Mouse (Mus musculus) embryonic facial prominence, embryonic 11.5 days (tissue): ENCODE measurements around the gene Lrrc30. TPM values are rescaled to one million over a fixed set of nuclear protein-coding genes. Genes with fewer than 3 reads are reported as not detected.

Source experiments
- ATAC-seq: fragments of 200-750 bp; cut with Nextera tagmentation; replicated peaks from 2 replicates; pipeline ENCODE4 v1.8.0; 2017; ENCODE audit warnings: low read depth; ENCODE audit not compliant: insufficient number of reproducible peaks, low FRiP score, low TSS enrichment
- DNase-seq: peaks from one replicate; pipeline ENCODE4 v3.0.0-alpha.2; 2015; ENCODE audit warnings: low spot score
- H3K27ac ChIP-seq: fragments of 300-500 bp; sonication (generic); replicated peaks from 2 replicates; pipeline ENCODE4 v1.5.1; 2014; ENCODE audit warnings: mild to moderate bottlenecking, low read depth, low read length, control low read depth
- H3K27me3 ChIP-seq: fragments of 300-500 bp; sonication (generic); 2 replicates; pipeline ENCODE4 v1.6.1; 2014; ENCODE audit warnings: mild to moderate bottlenecking, low read length, moderate library complexity, mixed read lengths; ENCODE audit not compliant: control insufficient read depth, insufficient read depth
- H3K36me3 ChIP-seq: fragments of 300-500 bp; sonication (generic); replicated peaks from 2 replicates; pipeline ENCODE4 v1.6.1; 2014; ENCODE audit warnings: low read depth, mild to moderate bottlenecking, low read length, moderate library complexity, mixed read lengths; ENCODE audit not compliant: control insufficient read depth, insufficient read depth
- H3K4me1 ChIP-seq: fragments of 300-500 bp; sonication (generic); 2 replicates; pipeline ENCODE4 v1.6.1; 2014; ENCODE audit warnings: low read length, mixed read lengths; ENCODE audit not compliant: control insufficient read depth, insufficient read depth
- H3K4me2 ChIP-seq: fragments of 300-500 bp; sonication (generic); 2 replicates; pipeline ENCODE4 v1.6.1; 2014; ENCODE audit warnings: low read depth, mild to moderate bottlenecking, control low read depth, low read length, moderate library complexity
- H3K4me3 ChIP-seq: fragments of 300-500 bp; sonication (generic); 2 replicates; pipeline ENCODE4 v1.5.1; 2014; ENCODE audit warnings: low read depth, low read length, control low read depth
- H3K9ac ChIP-seq: fragments of 300-500 bp; sonication (generic); replicated peaks from 2 replicates; pipeline ENCODE4 v1.6.1; 2014; ENCODE audit warnings: mild to moderate bottlenecking, control low read depth, low read length
- H3K9me3 ChIP-seq: fragments of 300-500 bp; sonication (generic); replicated peaks from 2 replicates; pipeline ENCODE4 v1.6.1; 2016; ENCODE audit warnings: mild to moderate bottlenecking, low read length, inconsistent platforms, mixed read lengths; ENCODE audit not compliant: control insufficient read depth
- WGBS: fragments of 180-500 bp; shearing (Covaris S2); extraction: QIAGEN DNeasy Blood & Tissue Kit; methylation state at CpG from one replicate; pipeline ENCODE4 v1.1.7; 2014; 5-methylcytosine and 5-hydroxymethylcytosine counted together
- polyA plus RNA-seq: library from polyadenylated mRNA; unstranded; fragments of >200 nt; fragmentation: Nextera tagmentation; extraction: Ambion mirVana; gene quantifications from 2 replicates; pipeline ENCODE4 v1.2.1, GENCODE M21; 2014

The Lrrc30 gene
- polyA plus RNA-seq, 1 experiment from 2014 or later, result not detected

GRCm38 (mm10) chr17:67638119-67638810, 5.7 kb upstream of the Lrrc30 start:
- Histone ChIP-seq H3K9ac (no peak overlapping the region), H3K4me1 (no peaks in the 10 kb centered on the region), H3K27me3 (no peaks in the 10 kb centered on the region), H3K9me3 (no peaks in the 10 kb centered on the region), H3K4me3 (no peak overlapping the region), H3K36me3 (no peaks in the 10 kb centered on the region), H3K4me2 (no peak overlapping the region), H3K27ac (no peak overlapping the region)
- no peak for DNase-seq
- no peak for ATAC-seq
- WGBS, result 89% methylated on average over 10 of the region's 10 CpGs

GRCm38 (mm10) chr17:67636951-67637350, 4.4 kb upstream of the Lrrc30 start:
- 64% methylated on average over 2 of the region's 2 CpGs for WGBS

GRCm38 (mm10) chr17:67636304-67636703, 3.8 kb upstream of the Lrrc30 start:
- DNase-seq, result no peak
- WGBS, result 65% methylated on average over 3 of the region's 3 CpGs
- Histone ChIP-seq H3K4me2 (no peak overlapping the region), H3K27ac (no peak overlapping the region), H3K9me3 (no peaks in the 10 kb centered on the region), H3K27me3 (no peaks in the 10 kb centered on the region), H3K4me3 (no peak overlapping the region), H3K36me3 (no peaks in the 10 kb centered on the region), H3K4me1 (no peaks in the 10 kb centered on the region), H3K9ac (no peak overlapping the region)
- ATAC-seq, result no peak

More at GRCm38 (mm10) chr17:67636951-67637350, 4.4 kb upstream of the Lrrc30 start:
- no peak overlapping the region for H3K27ac ChIP-seq
- no peaks in the 10 kb centered on the region for H3K27me3 ChIP-seq
- H3K9ac ChIP-seq, result no peak overlapping the region
- no peaks in the 10 kb centered on the region for H3K4me1 ChIP-seq
- DNase-seq, result no peak
- H3K9me3 ChIP-seq, result no peaks in the 10 kb centered on the region
- H3K4me3 ChIP-seq, result no peak overlapping the region
- no peaks in the 10 kb centered on the region for H3K36me3 ChIP-seq
- ATAC-seq, result no peak
- H3K4me2 ChIP-seq, result no peak overlapping the region

GRCm38 (mm10) chr17:67629746-67630145, 2.8 kb downstream of the Lrrc30 start:
- WGBS, result 74% methylated on average over 3 of the region's 3 CpGs
- Histone ChIP-seq H3K4me2 (no peak overlapping the region), H3K27me3 (no peaks in the 10 kb centered on the region), H3K4me3 (no peak overlapping the region), H3K4me1 (no peaks in the 10 kb centered on the region), H3K36me3 (no peaks in the 10 kb centered on the region), H3K9me3 (no peaks in the 10 kb centered on the region), H3K9ac (no peak overlapping the region), H3K27ac (no peak overlapping the region)
- ATAC-seq, result no peak
- DNase-seq, result no peak

GRCm38 (mm10) chr17:67629211-67629657, 3.3 kb downstream of the Lrrc30 start:
- Histone ChIP-seq H3K9me3 (no peaks in the 10 kb centered on the region), H3K36me3 (no peaks in the 10 kb centered on the region), H3K27ac (no peak overlapping the region), H3K27me3 (no peaks in the 10 kb centered on the region), H3K4me3 (no peak overlapping the region), H3K4me1 (no peaks in the 10 kb centered on the region), H3K4me2 (no peak overlapping the region), H3K9ac (no peak overlapping the region)
- 33% methylated on average over 13 of the region's 13 CpGs for WGBS
- DNase-seq, result peak; percentile 65
- no peak for ATAC-seq

GRCm38 (mm10) chr17:67628475-67628874, 4.0 kb downstream of the Lrrc30 start:
- no peak for DNase-seq
- Histone ChIP-seq H3K27ac (no peak overlapping the region), H3K9me3 (no peaks in the 10 kb centered on the region), H3K9ac (no peak overlapping the region), H3K4me1 (no peaks in the 10 kb centered on the region), H3K4me3 (no peak overlapping the region), H3K27me3 (no peaks in the 10 kb centered on the region), H3K36me3 (no peaks in the 10 kb centered on the region), H3K4me2 (no peak overlapping the region)
- 84% methylated on average over 15 of the region's 15 CpGs for WGBS
- ATAC-seq, result no peak

- 79% methylated on average over 5 of the region's 5 CpGs for WGBS
- H3K9ac ChIP-seq, result no peak overlapping the region
- no peak overlapping the region for H3K4me2 ChIP-seq
- ATAC-seq (no peak), DNase-seq (no peak)
- no peaks in the 10 kb centered on the region for H3K27me3 ChIP-seq
- H3K27ac ChIP-seq, result no peak overlapping the region
- H3K4me3 ChIP-seq, result no peak overlapping the region
- no peaks in the 10 kb centered on the region for H3K9me3 ChIP-seq
- H3K4me1 ChIP-seq, result no peaks in the 10 kb centered on the region
- no peaks in the 10 kb centered on the region for H3K36me3 ChIP-seq
Observed at GRCm38 (mm10) chr17:67625431-67625830, 7.1 kb downstream of the Lrrc30 start.

- no peak overlapping the region for H3K4me2 ChIP-seq
- ATAC-seq, result no peak
- 74% methylated on average over 7 of the region's 7 CpGs for WGBS
Observed at GRCm38 (mm10) chr17:67619001-67619400, 13.5 kb downstream of the Lrrc30 start.

More at GRCm38 (mm10) chr17:67619001-67619400, 13.5 kb downstream of the Lrrc30 start:
- Histone ChIP-seq H3K4me1 (no peaks in the 10 kb centered on the region), H3K36me3 (no peaks in the 10 kb centered on the region), H3K9ac (no peak overlapping the region), H3K27me3 (no peaks in the 10 kb centered on the region), H3K27ac (no peak overlapping the region), H3K9me3 (no peaks in the 10 kb centered on the region), H3K4me3 (no peak overlapping the region)
- DNase-seq, result no peak
